Mouse (Mus musculus): ENCODE measurements at regions not wholly inside any gene's neighbourhood (a gene's known extent, or its start where the extent isn't known, plus 50 kb on each side); places are given as distances from the start of the nearest gene placed in this dataset.

GRCm38 (mm10) chr8:100796628-100797027 is 1380.4 kb upstream of the Cdh8 start:
- ATAC-seq, result no peak
- Histone ChIP-seq H3K27me3 (replicated peaks; ENCODE audit: control insufficient read depth, insufficient read depth, low read length) (no peaks in the 10 kb centered on the region), H3K36me3 (ENCODE audit: control insufficient read depth, insufficient read depth) (no peaks in the 10 kb centered on the region), H3K4me3 (ENCODE audit: low read depth, low read length) (no peak overlapping the region), H3K9me3 (ENCODE audit: control insufficient read depth) (no peaks in the 10 kb centered on the region), H3K9ac (ENCODE audit: low read depth, low read length) (no peak overlapping the region), H3K4me1 (replicated peaks; ENCODE audit: control insufficient read depth, insufficient read depth, low read length) (no peaks in the 10 kb centered on the region), H3K4me2 (replicated peaks; ENCODE audit: low read depth) (no peak overlapping the region), H3K27ac (ENCODE audit: low read depth, low read length) (no peak overlapping the region)
- WGBS, result 63% methylated on average over 1 of the region's 1 CpGs
- no peak for TF ChIP-seq CTCF (IDR thresholded peaks at IDR 0.05; ENCODE audit: low read depth)

- Histone ChIP-seq H3K9me3 (ENCODE audit: control insufficient read depth) (no peaks in the 10 kb centered on the region), H3K27me3 (replicated peaks; ENCODE audit: control insufficient read depth, insufficient read depth, low read length) (no peaks in the 10 kb centered on the region), H3K4me1 (replicated peaks; ENCODE audit: control insufficient read depth, insufficient read depth, low read length) (no peaks in the 10 kb centered on the region), H3K4me2 (replicated peaks; ENCODE audit: low read depth) (no peak overlapping the region), H3K36me3 (ENCODE audit: control insufficient read depth, insufficient read depth) (no peaks in the 10 kb centered on the region), H3K9ac (ENCODE audit: low read depth, low read length) (no peak overlapping the region), H3K4me3 (ENCODE audit: low read depth, low read length) (no peak overlapping the region), H3K27ac (ENCODE audit: low read depth, low read length) (no peak overlapping the region)
- TF ChIP-seq CTCF (IDR thresholded peaks at IDR 0.05; ENCODE audit: low read depth), result no peak
- WGBS, result 80% methylated on average over 7 of the region's 7 CpGs
- no peak for ATAC-seq
These were observed 1377.7 kb upstream of the Cdh8 start for GRCm38 (mm10) chr8:100793951-100794350.

- Histone ChIP-seq H3K27ac (ENCODE audit: low read depth, low read length) (no peak overlapping the region), H3K27me3 (replicated peaks; ENCODE audit: control insufficient read depth, insufficient read depth, low read length) (no peaks in the 10 kb centered on the region), H3K4me2 (replicated peaks; ENCODE audit: low read depth) (no peak overlapping the region), H3K9ac (ENCODE audit: low read depth, low read length) (no peak overlapping the region), H3K9me3 (ENCODE audit: control insufficient read depth) (no peaks in the 10 kb centered on the region), H3K4me3 (ENCODE audit: low read depth, low read length) (no peak overlapping the region), H3K36me3 (ENCODE audit: control insufficient read depth, insufficient read depth) (no peaks in the 10 kb centered on the region), H3K4me1 (replicated peaks; ENCODE audit: control insufficient read depth, insufficient read depth, low read length) (no peaks in the 10 kb centered on the region)
- no peak for TF ChIP-seq CTCF (IDR thresholded peaks at IDR 0.05; ENCODE audit: low read depth)
- ATAC-seq, result no peak
- 79% methylated on average over 11 of the region's 11 CpGs for WGBS
These were observed 1374.4 kb upstream of the Cdh8 start for GRCm38 (mm10) chr8:100790592-100791141.

GRCm38 (mm10) chr8:100788132-100788531 is 1371.9 kb upstream of the Cdh8 start:
- H3K36me3 ChIP-seq (ENCODE audit: control insufficient read depth, insufficient read depth), result no peaks in the 10 kb centered on the region
- TF ChIP-seq CTCF (IDR thresholded peaks at IDR 0.05; ENCODE audit: low read depth), result no peak
- H3K27me3 ChIP-seq (replicated peaks; ENCODE audit: control insufficient read depth, insufficient read depth, low read length), result no peaks in the 10 kb centered on the region
- WGBS, result 77% methylated on average over 6 of the region's 6 CpGs
- no peaks in the 10 kb centered on the region for H3K9me3 ChIP-seq (ENCODE audit: control insufficient read depth)
- no peaks in the 10 kb centered on the region for H3K4me1 ChIP-seq (replicated peaks; ENCODE audit: control insufficient read depth, insufficient read depth, low read length)
- H3K27ac ChIP-seq (ENCODE audit: low read depth, low read length), result no peak overlapping the region
- no peak overlapping the region for H3K4me3 ChIP-seq (ENCODE audit: low read depth, low read length)
- H3K9ac ChIP-seq (ENCODE audit: low read depth, low read length), result no peak overlapping the region
- no peak for ATAC-seq
- no peak overlapping the region for H3K4me2 ChIP-seq (replicated peaks; ENCODE audit: low read depth)

- Histone ChIP-seq H3K9me3 (ENCODE audit: control insufficient read depth) (no peaks in the 10 kb centered on the region), H3K27me3 (replicated peaks; ENCODE audit: control insufficient read depth, insufficient read depth, low read length) (no peaks in the 10 kb centered on the region), H3K4me1 (replicated peaks; ENCODE audit: control insufficient read depth, insufficient read depth, low read length) (no peaks in the 10 kb centered on the region), H3K4me2 (replicated peaks; ENCODE audit: low read depth) (0 out of 2 replicates have a peak overlapping the region, but pooled peaks have one; percentile 24), H3K27ac (ENCODE audit: low read depth, low read length) (no peak overlapping the region), H3K36me3 (ENCODE audit: control insufficient read depth, insufficient read depth) (no peaks in the 10 kb centered on the region), H3K4me3 (ENCODE audit: low read depth, low read length) (no peak overlapping the region), H3K9ac (ENCODE audit: low read depth, low read length) (no peak overlapping the region)
- WGBS, result 24% methylated on average over 9 of the region's 9 CpGs
- peak; percentile 83 for TF ChIP-seq CTCF (IDR thresholded peaks at IDR 0.05; ENCODE audit: low read depth)
- ATAC-seq, result no peak
These were observed 1356.6 kb upstream of the Cdh8 start for GRCm38 (mm10) chr8:100772742-100773370.

GRCm38 (mm10) chr8:100769617-100770016 is 1353.3 kb upstream of the Cdh8 start:
- H3K4me2 ChIP-seq (replicated peaks; ENCODE audit: low read depth), result no peak overlapping the region
- H3K4me1 ChIP-seq (replicated peaks; ENCODE audit: control insufficient read depth, insufficient read depth, low read length), result no peaks in the 10 kb centered on the region
- no peaks in the 10 kb centered on the region for H3K36me3 ChIP-seq (ENCODE audit: control insufficient read depth, insufficient read depth)
- no peak overlapping the region for H3K9ac ChIP-seq (ENCODE audit: low read depth, low read length)
- no peaks in the 10 kb centered on the region for H3K27me3 ChIP-seq (replicated peaks; ENCODE audit: control insufficient read depth, insufficient read depth, low read length)
- no peak for TF ChIP-seq CTCF (IDR thresholded peaks at IDR 0.05; ENCODE audit: low read depth)
- no peak for ATAC-seq
- WGBS, result 80% methylated on average over 4 of the region's 4 CpGs
- H3K27ac ChIP-seq (ENCODE audit: low read depth, low read length), result no peak overlapping the region
- H3K9me3 ChIP-seq (ENCODE audit: control insufficient read depth), result no peaks in the 10 kb centered on the region
- H3K4me3 ChIP-seq (ENCODE audit: low read depth, low read length), result no peak overlapping the region

Measured in intestine, postnatal 0 days (tissue).